ENCODE assay signal across 9 mouse cellular contexts in genomic region chr12:86825584-86826419, GRCm38 (mm10). TPM values are rescaled to one million over a fixed set of nuclear protein-coding genes. Genes with fewer than 3 reads are reported as not detected.
DNase-seq lines count a peak whose midpoint lies in the region; ATAC-seq and TF ChIP-seq lines count a peak whose summit lies in the region.
"Had no signal": no experiment of that assay in that cellular context is flagged by ENCODE, and none has a peak within 500 bp of the region (broad histone marks: within the 10 kb centered on the region; RNA-seq: fewer than 3 reads in every experiment).

No protein-coding gene starts in this region.

- no peaks in the 10 kb centered on the region for H3K9me3 ChIP-seq in kidney, postnatal 0 days (replicated peaks; ENCODE audit: low read length)
- no peaks in the 10 kb centered on the region for H3K9me3 ChIP-seq in neural tube, embryonic 14.5 days (ENCODE audit: control insufficient read depth, low read length)

- TF ChIP-seq CTCF in embryonic fibroblast, embryonic 13.5 days (IDR thresholded peaks at IDR 0.05; ENCODE audit: borderline replicate concordance, insufficient read depth, low read length) = no peak
- TF ChIP-seq CTCF in kidney, postnatal 0 days (IDR thresholded peaks at IDR 0.05; ENCODE audit: low read depth) = no peak

- H3K4me1 ChIP-seq in embryonic fibroblast, embryonic 13.5 days (ENCODE audit: control insufficient read depth, insufficient read depth, low read length) = peaks cover 7% of the 10 kb centered on the region; the same call in 1 of the 2 replicates
- peaks cover 33% of the 10 kb centered on the region for H3K4me1 ChIP-seq in kidney, postnatal 0 days (replicated peaks; ENCODE audit: insufficient read depth, low read length)
- H3K4me1 ChIP-seq in neural tube, embryonic 14.5 days (ENCODE audit: control insufficient read depth, insufficient read depth, low read length) = peaks cover 31% of the 10 kb centered on the region

- H3K4me3 ChIP-seq in embryonic fibroblast, embryonic 13.5 days (ENCODE audit: insufficient read depth, low read length) = no peak overlapping the region
- no peak overlapping the region for H3K4me3 ChIP-seq in kidney, postnatal 0 days (replicated peaks; ENCODE audit: low read depth, low read length)
- H3K4me3 ChIP-seq in neural tube, embryonic 14.5 days (ENCODE audit: low read depth, low read length) = no peak overlapping the region

- no peak for ATAC-seq in kidney, postnatal 0 days (replicated peaks; ENCODE audit: low FRiP score, low read depth)
- ATAC-seq in neural tube, embryonic 14.5 days (ENCODE audit: low read depth) = no peak

- no peak overlapping the region for H3K9ac ChIP-seq in kidney, postnatal 0 days (ENCODE audit: low read depth, low read length)
- H3K9ac ChIP-seq in neural tube, embryonic 14.5 days (replicated peaks; ENCODE audit: low read depth, low read length) = no peak overlapping the region

- no peaks in the 10 kb centered on the region for H3K36me3 ChIP-seq in kidney, postnatal 0 days (ENCODE audit: insufficient read depth, low read length)
- H3K36me3 ChIP-seq in neural tube, embryonic 14.5 days (ENCODE audit: control insufficient read depth, insufficient read depth, low read length) = no peaks in the 10 kb centered on the region
- H3K36me3 ChIP-seq: G1E had no signal

- WGBS in kidney, postnatal 0 days = 48% methylated on average over 6 of the region's 6 CpGs
- WGBS in neural tube, embryonic 14.5 days = 47% methylated on average over 6 of the region's 6 CpGs

- no peak; the same call in 1 of the 2 replicates for TF ChIP-seq POLR2A in embryonic fibroblast, embryonic 13.5 days (IDR thresholded peaks at IDR 0.05; ENCODE audit: low read depth, low read length)

- H3K27ac ChIP-seq in embryonic fibroblast, embryonic 13.5 days (ENCODE audit: insufficient read depth, low read length) = peak overlapping the region; percentile 98
- peak overlapping the region; percentile 97 for H3K27ac ChIP-seq in kidney, postnatal 0 days
- H3K27ac ChIP-seq in neural tube, embryonic 14.5 days (ENCODE audit: low read depth, low read length) = peak overlapping the region; percentile 98

- peak; percentile 51 for DNase-seq in cerebellum, adult 9-11 months
- no peak for DNase-seq in cerebellum, postnatal 36 days
- peak; percentile 43 for DNase-seq in CD4-positive helper T cell, adult 2 months (ENCODE audit: low read depth, low spot score)
- no peak for DNase-seq in kidney, postnatal 0 days (ENCODE audit: low spot score)
- no peak for DNase-seq in gastrocnemius, postnatal 25 days
- DNase-seq in ovary, postnatal 36 days (ENCODE audit: low spot score) = no peak

- H3K27me3 ChIP-seq in kidney, postnatal 0 days (ENCODE audit: insufficient read depth, low read length) = no peaks in the 10 kb centered on the region
- H3K27me3 ChIP-seq in neural tube, embryonic 14.5 days (ENCODE audit: control insufficient read depth, insufficient read depth, low read length) = no peaks in the 10 kb centered on the region

- no peak overlapping the region for H3K4me2 ChIP-seq in kidney, postnatal 0 days (ENCODE audit: low read length)
- no peak overlapping the region for H3K4me2 ChIP-seq in neural tube, embryonic 14.5 days (ENCODE audit: low read depth, low read length)

RNA-seq across cellular contexts. Expression of gene Irf2bpl, which starts 58.8 kb away (rescaled TPM):
- 36.4 and 39.1 TPM in 2 replicates for polyA plus RNA-seq in embryonic fibroblast, embryonic 13.5 days (2011; ENCODE audit: insufficient read length, low read depth, missing spikeins)
- 52.1 and 57.9 TPM in 2 replicates for polyA plus RNA-seq in kidney, postnatal 0 days (2015; fragmentation: Nextera tagmentation; extraction: Ambion mirVana)
- 47.6 and 58.3 TPM in 2 replicates for polyA plus RNA-seq in neural tube, embryonic 14.5 days (2014; fragmentation: Nextera tagmentation; extraction: Ambion mirVana)
- 10 to 100 TPM; 22.0 to 24.0 TPM for total RNA-seq in gastrocnemius, postnatal 25 days (2021)

Comparison
In these comparisons a context has a peak if more than half of its experiments do, and no peak if none do; other contexts are left out.
1. DNase-seq: peak in cerebellum, adult 9-11 months (single experiment) and CD4-positive helper T cell, adult 2 months (single experiment); none in cerebellum, postnatal 36 days (0 of 2), kidney, postnatal 0 days (single experiment), gastrocnemius, postnatal 25 days (single experiment) and ovary, postnatal 36 days (single experiment).
2. Peak in every context shown above with its lines, with median percentiles within 50 percentile points of each other: H3K27ac ChIP-seq.